Comparison of ENCODE assay signal across 8 mouse cellular contexts in the genomic region with DNA sequence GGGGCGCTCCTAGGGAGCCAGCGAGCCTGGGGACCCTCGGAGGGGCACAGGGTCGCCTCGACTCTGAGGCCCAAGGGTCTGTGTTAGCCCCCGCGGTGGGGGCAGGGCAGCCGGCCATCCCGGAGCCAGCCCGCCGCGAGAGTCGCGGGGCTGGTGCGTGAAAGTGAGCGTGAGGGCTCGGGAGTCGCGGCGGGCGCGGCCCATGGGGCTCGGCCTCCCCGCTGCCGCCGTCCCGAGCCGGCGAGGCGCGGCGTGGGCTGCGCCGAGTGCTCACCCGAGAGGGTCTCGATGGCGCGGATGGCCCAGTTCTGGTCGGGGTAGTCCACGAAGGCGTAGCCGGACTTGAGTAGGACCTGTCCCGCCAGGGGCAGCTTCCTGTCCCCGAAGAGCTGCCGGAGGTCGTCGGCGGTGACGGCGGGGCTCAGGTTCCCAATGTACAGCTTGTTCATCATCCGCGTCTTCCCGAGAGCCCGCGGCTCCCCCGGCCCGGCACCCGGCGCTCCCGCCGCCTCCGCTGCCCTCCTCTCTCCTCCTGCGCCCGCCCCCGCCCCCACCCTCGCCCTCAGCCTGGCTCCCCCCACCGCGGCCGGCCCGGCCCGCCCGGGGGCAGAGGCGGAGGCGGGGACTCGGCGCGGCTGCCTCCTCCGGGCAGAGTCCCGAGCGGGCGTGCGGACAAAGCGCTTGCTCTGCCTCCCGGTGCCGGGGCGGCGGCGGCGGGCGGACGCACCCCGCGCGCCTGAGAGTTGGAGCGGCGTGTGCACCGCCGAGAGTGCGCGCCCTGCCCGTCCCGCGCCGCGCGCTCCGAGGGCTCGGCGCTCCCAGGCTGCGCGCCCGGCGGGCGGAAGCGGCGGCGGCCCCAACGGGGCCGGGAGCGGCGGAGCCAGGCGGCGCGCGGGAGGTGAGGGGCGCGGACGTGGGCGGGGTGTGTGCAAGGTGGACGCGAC. TPM values are rescaled to one million over a fixed set of nuclear protein-coding genes. Genes with fewer than 3 reads are reported as not detected.
DNase-seq lines count a peak whose midpoint lies in the region; ATAC-seq and TF ChIP-seq lines count a peak whose summit lies in the region.

A gene (minus strand): TSS at position 788 of the 944 bp plus-strand sequence.

- peak within 1 kb of the TSS; percentile 93 for H3K27ac ChIP-seq in embryonic facial prominence, embryonic 14.5 days (replicated peaks; ENCODE audit: low read depth, low read length)
- H3K27ac ChIP-seq in heart, embryonic 12.5 days (ENCODE audit: poor library complexity, severe bottlenecking) = peak within 1 kb of the TSS; percentile 92
- H3K27ac ChIP-seq in kidney, embryonic 14.5 days (ENCODE audit: low read depth, low read length) = peak within 1 kb of the TSS; percentile 85
- H3K27ac ChIP-seq in lung, postnatal 0 days (ENCODE audit: low read length) = peak within 1 kb of the TSS; percentile 82

- H3K9ac ChIP-seq in embryonic facial prominence, embryonic 14.5 days (ENCODE audit: low read depth, low read length) = peak within 1 kb of the TSS; percentile 97
- H3K9ac ChIP-seq in heart, embryonic 12.5 days = peak within 1 kb of the TSS; percentile 91
- peak within 1 kb of the TSS; percentile 97 for H3K9ac ChIP-seq in kidney, embryonic 14.5 days (ENCODE audit: low read depth, low read length)
- H3K9ac ChIP-seq in lung, postnatal 0 days (replicated peaks; ENCODE audit: low read depth) = peak within 1 kb of the TSS; percentile 71

- peak; percentile 3 for DNase-seq in right cerebral cortex, adult 18-20 months
- DNase-seq in right cerebral cortex, postnatal 36 days (ENCODE audit: low spot score in 2 of 2) = no peak
- DNase-seq in embryonic facial prominence, embryonic 14.5 days (ENCODE audit: low spot score) = peak; percentile 77
- DNase-seq in lung, postnatal 0 days (ENCODE audit: low spot score) = peak; percentile 84
- peak; percentile 83 for DNase-seq in retina, postnatal 1 day

- peak; percentile 87 for ATAC-seq in embryonic facial prominence, embryonic 14.5 days (ENCODE audit: low read depth)
- peak; percentile 87 for ATAC-seq in heart, embryonic 12.5 days (ENCODE audit: insufficient number of reproducible peaks, low FRiP score)
- peak; percentile 85 for ATAC-seq in kidney, embryonic 14.5 days (ENCODE audit: low FRiP score, low TSS enrichment)
- peak; percentile 93 for ATAC-seq in lung, postnatal 0 days
- ATAC-seq in inflammation-experienced regulatory T-cells, adult 6 months = no peak

- no peak for TF ChIP-seq CTCF in lung, postnatal 0 days (IDR thresholded peaks at IDR 0.05)

- no peaks in the 10 kb centered on the region for H3K27me3 ChIP-seq in embryonic facial prominence, embryonic 14.5 days (replicated peaks; ENCODE audit: control insufficient read depth, insufficient read depth, low read length)
- no peaks in the 10 kb centered on the region for H3K27me3 ChIP-seq in heart, embryonic 12.5 days (replicated peaks)
- no peaks in the 10 kb centered on the region for H3K27me3 ChIP-seq in kidney, embryonic 14.5 days (ENCODE audit: control insufficient read depth, insufficient read depth, low read length)
- H3K27me3 ChIP-seq in lung, postnatal 0 days (replicated peaks; ENCODE audit: insufficient read depth, low read length) = no peaks in the 10 kb centered on the region

- no peak for TF ChIP-seq EP300 in lung, postnatal 0 days (IDR thresholded peaks at IDR 0.05)

- 0% methylated on average over 24 of the region's 131 CpGs for WGBS in embryonic facial prominence, embryonic 14.5 days
- under 1% methylated on average over 120 of the region's 131 CpGs for WGBS in heart, embryonic 12.5 days
- WGBS in kidney, embryonic 14.5 days = under 1% methylated on average over 93 of the region's 131 CpGs
- under 1% methylated on average over 78 of the region's 131 CpGs for WGBS in lung, postnatal 0 days

- H3K36me3 ChIP-seq in embryonic facial prominence, embryonic 14.5 days (ENCODE audit: control insufficient read depth, insufficient read depth, low read length) = no peaks in the 10 kb centered on the region
- no peaks in the 10 kb centered on the region for H3K36me3 ChIP-seq in heart, embryonic 12.5 days
- no peaks in the 10 kb centered on the region for H3K36me3 ChIP-seq in kidney, embryonic 14.5 days (ENCODE audit: control insufficient read depth, insufficient read depth, low read length)
- H3K36me3 ChIP-seq in lung, postnatal 0 days (ENCODE audit: insufficient read depth, low read length) = no peaks in the 10 kb centered on the region

- peaks cover 17% of the 10 kb centered on the region for H3K4me1 ChIP-seq in embryonic facial prominence, embryonic 14.5 days (ENCODE audit: control insufficient read depth, insufficient read depth, low read length)
- peaks cover 10% of the 10 kb centered on the region for H3K4me1 ChIP-seq in heart, embryonic 12.5 days (replicated peaks)
- peaks cover 9% of the 10 kb centered on the region; the same call in 1 of the 2 replicates for H3K4me1 ChIP-seq in kidney, embryonic 14.5 days (ENCODE audit: control insufficient read depth, insufficient read depth, low read length)
- no peaks in the 10 kb centered on the region for H3K4me1 ChIP-seq in lung, postnatal 0 days (ENCODE audit: insufficient read depth, low read depth, low read length)

- no peaks in the 10 kb centered on the region for H3K9me3 ChIP-seq in embryonic facial prominence, embryonic 14.5 days (ENCODE audit: control insufficient read depth, low read length)
- no peaks in the 10 kb centered on the region for H3K9me3 ChIP-seq in heart, embryonic 12.5 days (replicated peaks)
- no peaks in the 10 kb centered on the region for H3K9me3 ChIP-seq in kidney, embryonic 14.5 days (ENCODE audit: control insufficient read depth, low read length)
- H3K9me3 ChIP-seq in lung, postnatal 0 days (ENCODE audit: low read length) = no peaks in the 10 kb centered on the region

- peak within 1 kb of the TSS; percentile 81 for H3K4me2 ChIP-seq in embryonic facial prominence, embryonic 14.5 days (ENCODE audit: low read depth, low read length)
- peak within 1 kb of the TSS; percentile 80 for H3K4me2 ChIP-seq in heart, embryonic 12.5 days
- H3K4me2 ChIP-seq in kidney, embryonic 14.5 days (replicated peaks; ENCODE audit: low read depth, low read length) = peak within 1 kb of the TSS; percentile 48
- peak within 1 kb of the TSS; percentile 96 for H3K4me2 ChIP-seq in lung, postnatal 0 days (replicated peaks; ENCODE audit: low read depth, low read length)

- H3K4me3 ChIP-seq in embryonic facial prominence, embryonic 14.5 days (ENCODE audit: low read depth, low read length) = peak within 1 kb of the TSS; percentile 96
- H3K4me3 ChIP-seq in heart, embryonic 12.5 days = peak within 1 kb of the TSS; percentile 94
- peak within 1 kb of the TSS; percentile 71 for H3K4me3 ChIP-seq in kidney, embryonic 14.5 days (ENCODE audit: low read length)
- peak within 1 kb of the TSS; percentile 78 for H3K4me3 ChIP-seq in lung, postnatal 0 days (ENCODE audit: low read depth, low read length)

RNA-seq across cellular contexts. Expression of the gene that starts here (rescaled TPM):
- 74.7 and 81.4 TPM in 2 replicates for polyA plus RNA-seq in embryonic facial prominence, embryonic 14.5 days (2014; fragmentation: Nextera tagmentation; extraction: Ambion mirVana)
- 85.3 and 92.7 TPM in 2 replicates for polyA plus RNA-seq in heart, embryonic 12.5 days (2016; fragmentation: Nextera tagmentation; extraction: Ambion mirVana)
- polyA plus RNA-seq in kidney, embryonic 14.5 days (2014; fragmentation: Nextera tagmentation; extraction: Ambion mirVana) = 72.6 and 135 TPM in 2 replicates
- polyA plus RNA-seq in lung, postnatal 0 days (2015; fragmentation: Nextera tagmentation; extraction: Ambion mirVana) = 22.2 and 24.1 TPM in 2 replicates
- polyA plus RNA-seq in inflammation-experienced regulatory T-cells, adult 6 months (2017; shearing (Covaris generic)) = under 1 TPM; 0.47 to 0.88 (median 0.54) TPM

Comparison
In these comparisons a context has a peak if more than half of its experiments do, and no peak if none do; other contexts are left out.
1. RNA of the gene that starts here (polyA plus RNA-seq): 72.6 to 135 TPM in kidney, embryonic 14.5 days, 85.3 to 92.7 TPM in heart, embryonic 12.5 days, 74.7 to 81.4 TPM in embryonic facial prominence, embryonic 14.5 days and 22.2 to 24.1 TPM in lung, postnatal 0 days; 0.47 to 0.88 TPM in inflammation-experienced regulatory T-cells, adult 6 months; every median in the first group is over 10 times any median in the second.
2. DNase-seq: peak in right cerebral cortex, adult 18-20 months (single experiment), embryonic facial prominence, embryonic 14.5 days (single experiment), lung, postnatal 0 days (single experiment) and retina, postnatal 1 day (single experiment); none in right cerebral cortex, postnatal 36 days (0 of 2).
3. Peak in every context shown above with its lines, with median percentiles within 50 percentile points of each other: H3K27ac ChIP-seq, H3K4me2 ChIP-seq, H3K4me3 ChIP-seq and H3K9ac ChIP-seq.